Mouse (Mus musculus) thymus, adult 2 months (tissue): ENCODE results near the gene Vps36. TPM values are rescaled to one million over a fixed set of nuclear protein-coding genes. Genes with fewer than 3 reads are reported as not detected.

ENCODE experiments used
- DNase-seq: peaks from one replicate; pipeline ENCODE4 v3.0.0; 2021
- H3K27ac ChIP-seq: fragments of 200-500 bp; 2 replicates; pipeline ENCODE4 v1.5.1; 2012; ENCODE audit warnings: low read length, control low read depth; ENCODE audit not compliant: control insufficient read depth, insufficient read depth
- H3K27me3 ChIP-seq: fragments of 200-500 bp; 2 replicates; pipeline ENCODE4 v1.6.1; 2012; ENCODE audit warnings: mild to moderate bottlenecking, low read length, moderate library complexity, mixed read lengths; ENCODE audit not compliant: control insufficient read depth, insufficient read depth
- H3K36me3 ChIP-seq: fragments of 200-500 bp; 2 replicates; pipeline ENCODE4 v1.6.1; 2012; ENCODE audit warnings: mild to moderate bottlenecking, low read length, moderate library complexity; ENCODE audit not compliant: control insufficient read depth, insufficient read depth
- H3K4me1 ChIP-seq: fragments of 200-500 bp; replicated peaks from 2 replicates; pipeline ENCODE4 v1.6.1; 2012; ENCODE audit warnings: low read length; ENCODE audit not compliant: control insufficient read depth, insufficient read depth
- H3K4me3 ChIP-seq: fragments of 200-500 bp; 2 replicates; pipeline ENCODE4 v1.5.1; 2012; ENCODE audit warnings: mild to moderate bottlenecking, low read length, control low read depth, moderate library complexity; ENCODE audit not compliant: control insufficient read depth, insufficient read depth
- CTCF ChIP-seq: fragments of 200-500 bp; IDR thresholded peaks from 2 replicates; pipeline ENCODE4 v1.5.1; 2012; ENCODE audit warnings: mild to moderate bottlenecking, control low read depth, low read length, moderate library complexity, borderline replicate concordance; ENCODE audit not compliant: control insufficient read depth, poor library complexity, insufficient read depth; ENCODE audit errors: extremely low read depth
- POLR2A ChIP-seq: fragments of 200-500 bp; IDR thresholded peaks from 2 replicates; pipeline ENCODE4 v1.6.1; 2012; ENCODE audit warnings: mild to moderate bottlenecking, low read length, control low read depth, moderate library complexity; ENCODE audit not compliant: control insufficient read depth, poor library complexity, insufficient read depth; ENCODE audit errors: extremely low read depth
- WGBS: fragments of 180-500 bp; shearing (Covaris S2); methylation state at CpG from one replicate; pipeline ENCODE4 v1.1.7; 2018; 5-methylcytosine and 5-hydroxymethylcytosine counted together
- polyA plus RNA-seq: library from polyadenylated mRNA; depleted of rRNA; stranded (reverse); fragments of >200 nt; gene quantifications from 2 replicates; pipeline ENCODE4 v1.2.3, GENCODE M21; 2012

Gene Vps36
- polyA plus RNA-seq, 1 experiment: 14.6 TPM

GRCm38 (mm10) chr8:22242986-22243385 lies 50.4 kb downstream of the Vps36 start:
- 98% methylated on average over 9 of the region's 9 CpGs for WGBS
- no peaks in the 10 kb centered on the region for H3K36me3 ChIP-seq
- no peak overlapping the region for H3K4me3 ChIP-seq
- H3K4me1 ChIP-seq: no peaks in the 10 kb centered on the region
- no peak for TF ChIP-seq POLR2A
- TF ChIP-seq CTCF: no peak
- DNase-seq: no peak
- no peaks in the 10 kb centered on the region for H3K27me3 ChIP-seq
- no peak overlapping the region for H3K27ac ChIP-seq

- Histone ChIP-seq H3K27me3 (no peaks in the 10 kb centered on the region), H3K4me3 (no peak overlapping the region), H3K27ac (no peak overlapping the region), H3K4me1 (no peaks in the 10 kb centered on the region), H3K36me3 (no peaks in the 10 kb centered on the region)
- TF ChIP-seq POLR2A (no peak), CTCF (no peak)
- DNase-seq: no peak
- WGBS: 85% methylated on average over 1 of the region's 1 CpGs
Observed at GRCm38 (mm10) chr8:22245663-22246062, 53.1 kb downstream of the Vps36 start.

GRCm38 (mm10) chr8:22247956-22248355 lies 55.3 kb downstream of the Vps36 start:
- Histone ChIP-seq H3K4me1 (no peaks in the 10 kb centered on the region), H3K4me3 (no peak overlapping the region), H3K27me3 (no peaks in the 10 kb centered on the region), H3K27ac (no peak overlapping the region), H3K36me3 (no peaks in the 10 kb centered on the region)
- 97% methylated on average over 12 of the region's 12 CpGs for WGBS
- no peak for TF ChIP-seq CTCF
- TF ChIP-seq POLR2A: no peak
- DNase-seq: no peak

- no peaks in the 10 kb centered on the region for H3K27me3 ChIP-seq
- no peak for DNase-seq
Observed at GRCm38 (mm10) chr8:22249080-22249479, 56.5 kb downstream of the Vps36 start.

GRCm38 (mm10) chr8:22258946-22259450 lies 66.4 kb downstream of the Vps36 start:
- Histone ChIP-seq H3K27ac (no peak overlapping the region), H3K27me3 (no peaks in the 10 kb centered on the region), H3K4me1 (no peaks in the 10 kb centered on the region), H3K4me3 (no peak overlapping the region), H3K36me3 (no peaks in the 10 kb centered on the region)
- TF ChIP-seq CTCF: no peak
- TF ChIP-seq POLR2A: no peak
- DNase-seq: no peak
- WGBS: 96% methylated on average over 18 of the region's 18 CpGs

More at GRCm38 (mm10) chr8:22249080-22249479, 56.5 kb downstream of the Vps36 start:
- Histone ChIP-seq H3K4me3 (no peak overlapping the region), H3K36me3 (no peaks in the 10 kb centered on the region), H3K4me1 (no peaks in the 10 kb centered on the region), H3K27ac (no peak overlapping the region)
- TF ChIP-seq CTCF (no peak), POLR2A (no peak)
- 91% methylated on average over 9 of the region's 9 CpGs for WGBS

GRCm38 (mm10) chr8:22259531-22259930 lies 66.9 kb downstream of the Vps36 start:
- no peaks in the 10 kb centered on the region for H3K36me3 ChIP-seq
- H3K27ac ChIP-seq: no peak overlapping the region
- 90% methylated on average over 12 of the region's 12 CpGs for whole genome bisulfite sequencing
- no peaks in the 10 kb centered on the region for H3K27me3 ChIP-seq
- TF ChIP-seq CTCF (no peak), POLR2A (no peak)
- DNase-seq: no peak
- no peaks in the 10 kb centered on the region for H3K4me1 ChIP-seq
- H3K4me3 ChIP-seq: no peak overlapping the region
